Mouse (Mus musculus) forebrain, embryonic 14.5 days (tissue): ENCODE measurements at regions not wholly inside any gene's neighbourhood (a gene's known extent, or its start where the extent isn't known, plus 50 kb on each side); places are given as distances from the start of the nearest gene placed in this dataset.

Source experiments
- ATAC-seq: fragments of 200-750 bp; cut with Nextera tagmentation; 2 replicates; pipeline ENCODE4 v1.8.0; 2017; ENCODE audit warnings: mild to moderate bottlenecking, moderate library complexity
- DNase-seq: peaks from one replicate; pipeline ENCODE4 v3.0.0-alpha.2; 2015; ENCODE audit warnings: low spot score
- H3K27ac ChIP-seq: fragments of 300-500 bp; sonication (generic); 2 replicates; pipeline ENCODE4 v1.5.1; 2014; ENCODE audit warnings: low read depth, mild to moderate bottlenecking, control low read depth, low read length, moderate library complexity
- H3K27me3 ChIP-seq: fragments of 300-500 bp; sonication (generic); replicated peaks from 2 replicates; pipeline ENCODE4 v1.6.1; 2014; ENCODE audit warnings: low read length, control low read depth, mixed read lengths; ENCODE audit not compliant: control insufficient read depth, insufficient read depth
- H3K36me3 ChIP-seq: fragments of 300-500 bp; sonication (generic); 2 replicates; pipeline ENCODE4 v1.6.1; 2014; ENCODE audit warnings: low read length, control low read depth; ENCODE audit not compliant: control insufficient read depth, insufficient read depth
- H3K4me1 ChIP-seq: fragments of 300-500 bp; sonication (generic); 2 replicates; pipeline ENCODE4 v1.6.1; 2014; ENCODE audit warnings: antibody characterized with exemption, low read length, control low read depth; ENCODE audit not compliant: control insufficient read depth, insufficient read depth
- H3K4me2 ChIP-seq: fragments of 300-500 bp; sonication (generic); 2 replicates; pipeline ENCODE4 v1.6.1; 2014; ENCODE audit warnings: mild to moderate bottlenecking, control low read depth, low read length
- H3K4me3 ChIP-seq: fragments of 300-500 bp; sonication (generic); 2 replicates; pipeline ENCODE4 v1.5.1; 2014; ENCODE audit warnings: low read depth, low read length, control low read depth
- H3K9ac ChIP-seq: fragments of 300-500 bp; sonication (generic); 2 replicates; pipeline ENCODE4 v1.6.1; 2014; ENCODE audit warnings: mild to moderate bottlenecking, low read length, control low read depth, moderate library complexity
- H3K9me3 ChIP-seq: fragments of 300-500 bp; sonication (generic); replicated peaks from 2 replicates; pipeline ENCODE4 v1.6.1; 2016; ENCODE audit warnings: low read length, control low read depth, mixed read lengths; ENCODE audit not compliant: control insufficient read depth
- WGBS: fragments of 180-500 bp; shearing (Covaris S2); extraction: QIAGEN DNeasy Blood & Tissue Kit; methylation state at CpG from one replicate; pipeline ENCODE4 v1.1.7; 2014; 5-methylcytosine and 5-hydroxymethylcytosine counted together

- Histone ChIP-seq H3K4me1 (no peaks in the 10 kb centered on the region), H3K9me3 (no peaks in the 10 kb centered on the region), H3K36me3 (no peaks in the 10 kb centered on the region), H3K27me3 (no peaks in the 10 kb centered on the region), H3K27ac (no peak overlapping the region), H3K4me3 (no peak overlapping the region), H3K9ac (no peak overlapping the region), H3K4me2 (no peak overlapping the region)
- DNase-seq = no peak
- ATAC-seq = no peak
- 93% methylated on average over 2 of the region's 2 CpGs for WGBS
Observed at GRCm38 (mm10) chr12:60352138-60352537, 1132.6 kb upstream of the Fbxo33 start.

- 91% methylated on average over 1 of the region's 1 CpGs for WGBS
- H3K27me3 ChIP-seq = no peaks in the 10 kb centered on the region
- H3K9me3 ChIP-seq = no peaks in the 10 kb centered on the region
- H3K4me2 ChIP-seq = no peak overlapping the region
- no peak overlapping the region for H3K4me3 ChIP-seq
- H3K9ac ChIP-seq = no peak overlapping the region
- ATAC-seq (no peak), DNase-seq (no peak)
- no peaks in the 10 kb centered on the region for H3K4me1 ChIP-seq
- H3K36me3 ChIP-seq = no peaks in the 10 kb centered on the region
- no peak overlapping the region for H3K27ac ChIP-seq
Observed at GRCm38 (mm10) chr12:60344437-60344836, 1124.9 kb upstream of the Fbxo33 start.

- Histone ChIP-seq H3K4me1 (no peaks in the 10 kb centered on the region), H3K4me2 (no peak overlapping the region), H3K4me3 (no peak overlapping the region), H3K27ac (no peak overlapping the region), H3K9ac (no peak overlapping the region), H3K36me3 (no peaks in the 10 kb centered on the region), H3K27me3 (no peaks in the 10 kb centered on the region), H3K9me3 (no peaks in the 10 kb centered on the region)
- DNase-seq = no peak
- 84% methylated on average over 6 of the region's 6 CpGs for WGBS
- no peak for ATAC-seq
Observed at GRCm38 (mm10) chr12:60320063-60320462, 1100.5 kb upstream of the Fbxo33 start.

- ATAC-seq (no peak), DNase-seq (no peak)
- H3K9ac ChIP-seq = no peak overlapping the region
- WGBS = 69% methylated on average over 2 of the region's 2 CpGs
- H3K27me3 ChIP-seq = no peaks in the 10 kb centered on the region
- H3K4me3 ChIP-seq = no peak overlapping the region
- no peaks in the 10 kb centered on the region for H3K4me1 ChIP-seq
- H3K9me3 ChIP-seq = no peaks in the 10 kb centered on the region
- H3K27ac ChIP-seq = no peak overlapping the region
- H3K4me2 ChIP-seq = no peak overlapping the region
- H3K36me3 ChIP-seq = no peaks in the 10 kb centered on the region
Observed at GRCm38 (mm10) chr12:60292591-60292990, 1073.1 kb upstream of the Fbxo33 start.

GRCm38 (mm10) chr12:60288817-60289216 lies 1069.3 kb upstream of the Fbxo33 start:
- DNase-seq = peak; percentile 35
- Histone ChIP-seq H3K4me2 (no peak overlapping the region), H3K36me3 (no peaks in the 10 kb centered on the region), H3K27ac (no peak overlapping the region), H3K9me3 (no peaks in the 10 kb centered on the region), H3K27me3 (no peaks in the 10 kb centered on the region), H3K4me3 (no peak overlapping the region), H3K9ac (no peak overlapping the region), H3K4me1 (no peaks in the 10 kb centered on the region)
- WGBS = 93% methylated on average over 2 of the region's 2 CpGs
- no peak for ATAC-seq

- H3K36me3 ChIP-seq = no peaks in the 10 kb centered on the region
- 64% methylated on average over 1 of the region's 1 CpGs for WGBS
- H3K27me3 ChIP-seq = no peaks in the 10 kb centered on the region
- no peaks in the 10 kb centered on the region for H3K9me3 ChIP-seq
- H3K27ac ChIP-seq = no peak overlapping the region
- no peak overlapping the region for H3K4me3 ChIP-seq
- H3K4me2 ChIP-seq = no peak overlapping the region
- no peak for ATAC-seq
- H3K9ac ChIP-seq = no peak overlapping the region
- DNase-seq = no peak
- no peaks in the 10 kb centered on the region for H3K4me1 ChIP-seq
Observed at GRCm38 (mm10) chr12:60255286-60255685, 1035.8 kb upstream of the Fbxo33 start.

GRCm38 (mm10) chr12:60214002-60214401 lies 994.5 kb upstream of the Fbxo33 start:
- DNase-seq (no peak), ATAC-seq (no peak)

GRCm38 (mm10) chr12:60175750-60176149 lies 956.2 kb upstream of the Fbxo33 start:
- Histone ChIP-seq H3K4me2 (no peak overlapping the region), H3K9me3 (no peaks in the 10 kb centered on the region), H3K4me3 (no peak overlapping the region), H3K4me1 (no peaks in the 10 kb centered on the region), H3K27ac (no peak overlapping the region), H3K27me3 (no peaks in the 10 kb centered on the region), H3K9ac (no peak overlapping the region), H3K36me3 (no peaks in the 10 kb centered on the region)
- 67% methylated on average over 2 of the region's 2 CpGs for WGBS
- ATAC-seq (no peak), DNase-seq (no peak)

More at GRCm38 (mm10) chr12:60214002-60214401, 994.5 kb upstream of the Fbxo33 start:
- no peaks in the 10 kb centered on the region for H3K9me3 ChIP-seq
- H3K9ac ChIP-seq = no peak overlapping the region
- no peak overlapping the region for H3K4me3 ChIP-seq
- H3K4me1 ChIP-seq = no peaks in the 10 kb centered on the region
- no peak overlapping the region for H3K27ac ChIP-seq
- no peak overlapping the region for H3K4me2 ChIP-seq
- no peaks in the 10 kb centered on the region for H3K36me3 ChIP-seq
- 89% methylated on average over 3 of the region's 3 CpGs for WGBS
- H3K27me3 ChIP-seq = no peaks in the 10 kb centered on the region

GRCm38 (mm10) chr12:60150266-60150665 lies 930.7 kb upstream of the Fbxo33 start:
- no peak for DNase-seq
- H3K36me3 ChIP-seq = no peaks in the 10 kb centered on the region

More at GRCm38 (mm10) chr12:60150266-60150665, 930.7 kb upstream of the Fbxo33 start:
- Histone ChIP-seq H3K9ac (no peak overlapping the region), H3K27ac (no peak overlapping the region), H3K4me3 (no peak overlapping the region), H3K9me3 (no peaks in the 10 kb centered on the region), H3K27me3 (no peaks in the 10 kb centered on the region), H3K4me2 (no peak overlapping the region), H3K4me1 (no peaks in the 10 kb centered on the region)
- 86% methylated on average over 4 of the region's 4 CpGs for WGBS
- ATAC-seq = no peak
